Mouse (Mus musculus): ENCODE results near the gene Pik3ip1.

Pik3ip1 gene

DNA sequence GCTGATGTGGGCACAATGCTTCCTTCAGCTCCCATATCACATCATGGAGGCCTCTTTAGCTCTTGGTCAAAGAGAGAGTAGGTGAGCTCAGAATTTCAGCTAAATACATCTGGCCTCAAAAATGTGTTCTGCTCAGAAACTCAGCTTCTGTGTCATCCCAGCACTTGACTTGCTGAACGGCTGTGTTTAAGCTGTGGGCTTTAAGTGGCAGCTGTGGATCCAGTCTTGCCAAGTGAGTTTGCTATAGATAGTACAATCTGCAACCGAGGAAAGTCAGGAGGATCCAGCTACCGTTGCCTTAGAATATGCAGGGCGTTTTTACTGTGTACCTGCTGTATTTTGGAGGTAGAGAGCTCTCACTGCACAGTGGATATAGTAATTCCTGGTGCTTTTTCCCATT, 27.8 kb upstream of the Pik3ip1 start:
- no peak for DNase-seq (ENCODE audit: extremely low spot score, low spot score)

DNA sequence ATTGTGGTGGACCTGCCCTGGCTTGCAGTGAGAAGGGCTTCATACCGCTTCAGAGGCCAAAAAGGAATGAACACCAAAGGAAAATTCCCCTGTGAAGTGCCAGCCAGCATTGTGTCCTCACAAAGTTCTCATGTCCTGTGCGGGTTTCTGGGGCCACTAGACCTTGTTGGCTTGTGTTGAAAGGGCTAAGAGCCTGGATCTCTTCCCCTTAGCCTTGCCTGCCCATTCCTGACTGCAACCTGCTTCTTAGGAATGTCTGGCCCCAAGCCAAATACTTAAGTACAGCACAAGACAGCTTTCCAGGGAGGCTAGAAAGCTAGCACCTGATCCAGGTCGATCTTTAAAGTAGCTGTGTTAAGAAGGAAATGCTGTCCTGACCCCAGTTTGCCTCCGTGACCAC, 27.4 kb upstream of the Pik3ip1 start:
- no peak for DNase-seq (ENCODE audit: extremely low spot score, low spot score)

DNA sequence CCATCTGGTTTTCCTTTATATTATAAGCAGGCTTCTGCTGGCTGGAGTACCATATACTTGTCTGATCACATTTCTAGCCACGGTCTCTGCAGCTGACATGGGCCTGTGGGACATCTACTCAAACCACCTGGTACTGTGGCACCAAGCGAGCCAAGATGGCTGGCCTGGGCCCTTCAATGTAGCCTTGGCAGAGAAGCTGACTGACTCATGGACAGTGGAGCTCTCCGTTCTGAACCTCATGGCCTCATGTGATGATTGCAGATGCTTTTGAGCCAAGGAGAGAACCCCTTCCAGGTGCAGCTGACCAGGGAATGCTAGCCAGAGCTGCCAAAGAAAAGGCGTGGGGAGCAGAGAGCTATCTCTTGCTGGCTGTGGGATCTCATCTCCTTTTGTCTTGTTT, 24.4 kb upstream of the Pik3ip1 start:
- DNase-seq (ENCODE audit: extremely low spot score, low spot score) = no peak

DNA sequence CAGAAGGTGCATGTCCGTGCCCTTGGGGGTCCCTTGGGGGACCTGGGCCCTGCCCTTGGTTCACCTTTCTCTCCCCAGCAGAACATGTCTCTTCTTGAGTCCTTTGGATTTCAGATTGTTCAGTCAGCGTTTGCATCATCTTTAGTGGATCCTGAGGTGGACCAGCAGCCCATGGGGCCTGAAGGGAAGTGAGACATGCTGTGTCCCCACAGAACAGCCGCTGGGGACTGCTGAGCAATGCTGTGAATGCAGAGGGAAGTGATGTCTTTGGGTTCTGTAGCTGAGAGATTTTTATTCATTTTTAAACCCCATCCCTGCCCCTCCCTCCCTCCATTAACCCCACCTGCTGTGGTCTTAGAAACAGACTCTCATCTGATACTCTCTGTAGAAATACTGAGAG, 22.3 kb upstream of the Pik3ip1 start:
- DNase-seq (ENCODE audit: extremely low spot score, low spot score) = no peak

DNA sequence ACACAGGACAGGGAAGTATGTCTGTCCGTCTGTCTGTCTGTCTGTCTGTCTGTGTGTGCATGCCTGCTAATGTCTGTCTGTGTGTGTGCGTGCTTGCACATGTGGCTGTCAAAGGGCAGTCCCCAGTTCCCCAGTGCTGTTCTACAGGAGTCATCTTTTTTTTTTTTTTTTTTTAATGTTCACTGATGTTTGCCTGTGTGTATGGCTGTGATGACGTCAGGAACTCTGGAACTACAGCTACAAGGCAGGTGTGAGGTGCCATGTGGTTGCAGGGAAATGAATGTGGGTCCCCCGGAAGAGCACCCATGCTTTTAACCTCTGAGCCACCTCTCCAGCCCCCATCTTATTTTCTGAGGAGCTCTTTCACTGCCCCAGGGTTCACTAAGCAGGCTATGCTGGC, 20.3 kb upstream of the Pik3ip1 start:
- DNase-seq (ENCODE audit: extremely low spot score, low spot score) = no peak

DNA sequence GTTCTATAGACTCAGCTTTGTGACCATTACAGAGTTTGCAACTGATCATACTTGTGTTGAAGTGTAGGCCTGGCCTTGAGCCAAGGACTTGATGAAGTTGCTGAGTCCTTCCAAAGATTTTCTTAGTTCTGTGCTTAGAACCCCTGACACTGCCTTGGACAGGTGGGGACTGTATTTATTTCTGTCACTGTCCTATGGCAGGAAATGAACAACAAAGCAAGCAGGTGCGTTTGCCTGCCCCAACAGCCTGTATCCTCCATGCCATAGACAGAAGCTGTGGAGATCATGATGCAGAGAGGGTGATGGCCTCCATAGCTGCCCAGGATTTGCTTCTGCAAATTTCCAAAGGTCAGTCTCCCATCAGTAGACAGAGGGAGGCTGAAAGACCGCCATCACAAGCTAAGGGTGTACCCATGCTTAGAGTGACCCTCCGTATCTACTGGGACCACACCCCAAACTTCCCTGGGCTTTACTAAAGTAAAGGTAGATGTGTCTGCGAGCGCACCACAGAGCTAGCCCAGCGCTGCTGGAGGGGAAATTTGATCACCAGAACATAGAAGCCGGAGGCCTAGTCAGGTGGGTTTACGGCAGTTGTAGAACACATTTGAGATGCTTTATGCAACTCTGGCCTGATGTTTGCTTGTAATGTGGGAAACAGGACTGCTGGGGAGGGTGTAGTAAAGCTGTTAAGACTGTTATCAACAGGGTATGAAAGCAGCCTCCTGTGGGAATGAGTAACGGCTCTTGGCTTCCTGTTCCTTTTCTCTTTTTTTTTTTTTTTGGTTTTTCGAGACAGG, 19.2 kb upstream of the Pik3ip1 start:
- no peak for DNase-seq (ENCODE audit: extremely low spot score, low spot score)

DNA sequence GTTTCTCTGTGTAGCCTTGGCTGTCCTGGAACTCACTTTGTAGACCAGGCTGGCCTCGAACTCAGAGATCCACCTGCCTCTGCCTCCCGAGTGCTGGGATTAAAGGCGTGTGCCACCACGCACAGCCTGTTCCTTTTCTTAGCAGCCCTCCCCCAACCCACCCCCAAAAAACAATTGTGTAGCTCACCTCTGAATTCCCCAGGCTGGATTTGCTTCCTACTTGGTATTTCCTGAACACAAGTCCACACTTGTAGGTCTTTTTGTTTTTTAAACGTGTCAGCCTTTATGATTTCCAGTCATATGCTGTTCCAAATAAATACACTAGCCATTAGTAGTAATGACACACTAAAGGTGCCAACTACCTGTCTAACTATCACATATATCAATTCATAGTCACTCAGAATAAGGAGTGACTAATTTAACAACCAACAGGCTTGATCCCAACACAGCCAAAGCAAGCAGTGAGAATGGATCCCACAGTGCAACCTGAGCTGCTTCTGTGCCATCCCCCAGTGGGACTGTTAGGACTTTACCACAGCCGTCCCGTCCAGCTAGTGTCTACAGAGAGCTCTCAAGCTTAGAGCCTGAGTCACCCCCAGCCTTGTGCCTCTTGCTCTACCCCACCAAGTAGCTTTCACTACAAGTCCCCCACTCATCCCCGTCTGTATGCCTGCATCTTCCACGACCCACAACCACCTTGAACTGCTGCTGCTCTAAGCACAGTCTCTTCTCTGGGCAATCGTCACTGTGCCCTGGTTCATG, 18.4 kb upstream of the Pik3ip1 start:
- no peak for DNase-seq (ENCODE audit: extremely low spot score, low spot score)

DNA sequence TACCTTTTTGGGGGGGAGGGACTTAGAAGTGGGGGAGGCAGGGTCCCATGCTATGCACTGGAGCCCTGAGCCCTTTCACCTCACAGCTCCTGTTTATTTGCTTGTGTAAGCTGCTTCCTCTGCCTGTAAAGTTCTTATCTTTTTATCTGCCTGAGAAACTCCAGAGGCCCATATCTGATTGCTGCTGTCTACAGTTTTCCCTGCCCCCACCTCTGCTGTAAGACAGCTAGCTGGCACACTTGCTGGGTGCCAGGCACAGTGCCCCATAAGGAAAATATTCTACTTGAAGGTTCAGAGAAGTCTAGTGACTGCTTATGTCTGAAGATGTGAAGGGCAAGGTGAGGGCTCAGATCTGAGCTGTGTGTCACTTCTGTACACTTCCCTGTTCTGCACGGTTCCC, 16.9 kb upstream of the Pik3ip1 start:
- no peak for DNase-seq (ENCODE audit: extremely low spot score, low spot score)

DNA sequence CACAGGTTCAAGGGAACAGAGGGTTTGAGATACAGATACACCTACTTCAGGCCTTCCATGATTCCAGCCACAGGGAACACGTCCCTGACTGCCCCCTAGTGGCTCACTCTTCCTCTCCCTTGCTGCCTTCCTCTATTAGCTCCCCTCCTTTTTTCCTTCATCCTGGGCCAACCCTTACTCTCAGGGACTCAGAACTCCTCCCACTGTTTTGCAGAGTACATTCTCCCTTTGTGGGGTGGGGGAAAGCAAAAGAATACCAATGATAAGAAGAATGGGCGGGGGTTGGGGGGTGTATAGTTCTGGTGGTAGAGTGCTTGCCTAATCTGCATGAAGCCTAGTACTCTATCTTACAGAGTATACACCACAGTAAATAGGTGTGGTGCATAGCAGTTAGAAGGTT, 16.1 kb upstream of the Pik3ip1 start:
- DNase-seq (ENCODE audit: extremely low spot score, low spot score) = no peak

DNA sequence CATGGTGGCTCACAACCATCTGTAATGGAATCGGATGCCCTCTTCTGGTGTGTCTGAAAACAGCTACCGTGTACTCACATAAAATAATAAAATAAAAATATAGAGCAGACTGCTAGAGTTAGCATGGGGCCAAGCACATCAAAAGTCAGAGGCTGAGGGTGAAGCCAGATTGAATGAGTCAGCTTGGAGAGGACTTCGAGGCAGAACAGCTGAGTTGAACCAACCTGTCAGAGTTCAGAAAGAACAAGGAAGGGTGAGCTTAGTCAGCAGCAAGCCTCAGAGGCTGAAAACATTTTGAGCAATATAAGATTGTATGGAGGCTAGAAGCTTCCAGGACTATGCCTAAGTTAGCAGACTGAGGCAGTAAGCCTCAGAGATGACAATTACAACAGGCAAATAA, 11.9 kb upstream of the Pik3ip1 start:
- no peak for DNase-seq (ENCODE audit: extremely low spot score, low spot score)

DNA sequence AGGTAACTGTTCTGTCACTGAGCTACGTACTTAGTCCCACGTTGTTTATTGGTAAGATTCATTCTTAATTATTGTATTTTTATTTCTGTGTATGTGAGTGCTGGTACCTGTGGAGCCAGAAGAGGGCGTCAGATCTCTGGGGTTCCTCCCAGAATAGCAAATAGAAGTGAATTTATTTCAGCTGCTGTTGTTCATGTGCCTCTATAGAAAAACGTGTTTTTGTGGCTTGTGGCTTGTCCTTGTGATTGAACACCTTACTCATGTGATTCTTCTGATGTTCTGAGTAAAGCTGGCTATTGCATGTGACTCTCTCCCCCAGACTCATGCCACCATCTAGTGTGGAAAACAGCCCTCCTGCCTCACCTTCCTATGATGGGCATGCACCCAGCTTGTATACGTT, 1.9 kb upstream of the Pik3ip1 start:
- DNase-seq (ENCODE audit: extremely low spot score, low spot score) = no peak

DNA sequence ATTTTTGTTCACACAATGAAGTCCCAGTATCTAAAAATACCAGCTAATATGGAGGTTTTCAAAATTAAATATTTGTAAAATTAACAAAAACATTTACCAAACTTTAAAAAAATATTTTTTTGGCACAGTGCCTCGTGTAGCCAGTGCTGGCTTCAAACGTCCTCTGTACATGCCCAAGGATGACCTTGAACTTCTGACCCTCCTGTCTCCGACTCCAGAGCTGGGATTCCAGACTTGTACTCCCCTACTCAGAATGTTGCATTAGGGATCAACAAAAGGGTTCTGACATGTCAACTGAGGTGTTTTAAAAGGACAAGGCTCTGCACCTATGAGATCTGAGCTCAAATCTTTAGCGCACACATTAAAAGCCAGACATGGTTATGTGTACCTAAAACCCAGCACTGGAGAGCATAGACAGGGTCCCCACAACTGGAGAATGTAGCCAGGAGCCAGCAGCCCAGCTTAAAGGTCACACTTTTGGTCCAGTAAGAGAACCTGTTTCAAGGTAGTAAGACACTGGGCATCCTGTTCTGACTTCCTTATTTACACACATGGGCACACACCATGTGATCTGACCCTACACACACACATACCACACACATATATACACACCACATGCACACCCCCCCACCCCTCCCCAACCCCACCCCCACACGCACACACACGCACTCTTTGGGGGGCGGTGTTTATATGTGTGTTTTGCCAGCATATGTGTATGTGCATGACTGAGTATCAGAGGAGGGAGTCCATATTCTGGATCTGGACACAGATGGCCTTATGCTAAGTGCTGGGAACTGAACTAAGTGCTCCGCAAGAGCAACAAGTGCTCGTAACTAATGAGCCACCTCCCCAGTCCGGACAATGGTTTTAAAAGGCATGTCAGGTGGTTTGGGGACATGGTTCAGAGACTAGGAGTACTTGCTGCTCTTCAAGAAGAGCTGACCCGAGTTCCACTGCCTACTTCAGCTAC, 1.1 kb upstream of the Pik3ip1 start:
- DNase-seq (ENCODE audit: extremely low spot score, low spot score) = no peak

DNA sequence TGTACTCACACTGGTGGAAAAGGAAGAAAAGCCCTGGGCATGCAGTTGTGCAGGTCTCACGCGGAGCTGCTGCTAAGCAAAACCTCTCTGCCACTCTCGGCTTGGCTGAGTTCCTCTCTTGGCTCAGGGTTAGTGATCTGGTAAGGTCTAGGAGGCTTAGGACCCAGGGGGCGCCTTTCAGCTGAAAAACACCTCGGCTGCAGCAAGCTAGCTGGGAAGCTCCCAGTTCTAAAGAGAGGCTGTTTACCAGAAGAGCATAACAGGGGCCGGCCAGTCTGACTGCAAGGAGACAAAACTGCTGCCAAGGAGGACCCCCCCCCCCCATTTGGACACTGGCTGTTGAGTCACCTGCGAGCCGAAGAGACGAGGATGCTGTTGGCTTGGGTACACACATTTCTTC, 365 bp downstream of the Pik3ip1 start:
- DNase-seq (ENCODE audit: extremely low spot score, low spot score) = peak; percentile 63

DNA sequence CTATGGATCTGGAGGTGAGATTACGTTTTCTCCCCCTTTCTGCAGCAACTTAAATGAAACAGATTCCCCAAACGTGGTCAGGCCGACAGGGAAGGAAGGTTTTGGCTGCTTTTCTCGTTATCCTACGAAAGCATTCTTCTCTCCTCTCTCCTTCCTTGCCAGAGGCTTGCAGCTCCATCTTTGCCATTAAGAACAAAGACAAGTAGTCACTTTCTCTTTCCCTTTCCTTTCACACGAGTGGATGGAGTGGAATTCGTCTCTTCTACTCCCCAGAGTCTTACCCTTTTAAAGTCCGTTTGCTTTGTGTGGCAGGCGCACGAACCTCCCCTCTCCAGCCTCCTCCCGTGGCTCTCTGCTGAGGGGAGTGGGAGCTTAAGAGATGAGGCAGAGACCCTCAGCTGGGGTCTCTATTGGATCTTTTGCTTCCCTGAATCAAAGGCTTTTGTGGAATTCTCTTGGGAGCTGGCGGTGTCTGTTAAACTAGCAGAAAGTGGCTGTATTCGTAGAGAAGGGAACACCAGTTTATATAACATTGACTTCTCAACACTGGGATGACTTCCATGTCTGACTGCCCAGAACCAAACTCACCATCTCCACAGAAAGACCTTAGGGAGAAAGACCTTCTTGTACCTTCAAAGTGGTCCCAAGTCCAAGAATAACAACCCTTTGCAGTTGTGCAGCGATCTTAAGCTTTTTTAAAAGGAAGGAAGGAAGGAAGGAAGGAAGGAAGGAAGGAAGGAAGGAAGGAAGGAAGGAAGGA, 970 bp downstream of the Pik3ip1 start:
- DNase-seq (ENCODE audit: extremely low spot score, low spot score) = peak; percentile 47

DNA sequence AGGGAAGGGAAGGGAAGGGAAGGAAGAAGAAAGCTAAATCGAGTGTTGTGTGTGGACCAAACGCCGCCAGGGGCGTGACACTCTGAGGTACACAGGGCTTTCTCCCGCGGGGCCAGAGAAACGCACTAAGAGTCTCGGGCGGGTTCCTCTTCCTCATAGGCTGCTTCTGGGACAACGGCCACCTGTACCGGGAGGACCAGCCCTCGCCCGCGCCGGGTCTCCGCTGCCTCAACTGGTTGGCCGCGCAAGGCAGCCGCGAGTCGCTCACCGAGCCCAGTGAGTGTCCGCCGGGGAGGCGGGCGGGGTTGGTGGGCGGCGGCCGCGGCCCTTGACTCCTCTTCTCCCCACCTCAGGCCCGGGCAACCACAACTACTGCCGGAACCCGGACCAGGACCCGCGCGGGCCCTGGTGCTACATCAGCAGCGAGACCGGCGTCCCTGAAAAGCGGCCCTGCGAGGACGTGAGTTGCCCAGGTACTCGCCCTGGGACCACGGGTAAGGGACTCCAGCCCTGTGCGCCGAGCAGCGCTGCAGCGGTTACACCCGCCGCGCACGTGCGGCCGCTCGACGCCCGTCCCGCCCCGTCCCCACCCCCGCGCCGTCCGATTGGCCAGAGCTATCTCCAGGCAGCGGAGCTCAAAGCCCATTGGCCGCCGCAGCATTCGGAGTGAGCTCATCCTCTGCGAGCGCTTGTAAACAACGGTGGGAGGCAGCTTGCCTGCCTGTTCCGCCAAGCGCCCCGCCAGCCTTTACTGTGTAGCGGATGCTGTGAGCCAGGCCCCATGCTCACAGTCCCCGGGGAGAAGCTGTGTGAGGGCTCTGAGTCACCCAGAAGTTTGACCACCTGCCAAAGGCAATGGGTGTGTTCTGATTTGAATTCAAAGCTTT, 1.8 kb downstream of the Pik3ip1 start:
- DNase-seq (ENCODE audit: extremely low spot score, low spot score) = peak; percentile 90

DNA sequence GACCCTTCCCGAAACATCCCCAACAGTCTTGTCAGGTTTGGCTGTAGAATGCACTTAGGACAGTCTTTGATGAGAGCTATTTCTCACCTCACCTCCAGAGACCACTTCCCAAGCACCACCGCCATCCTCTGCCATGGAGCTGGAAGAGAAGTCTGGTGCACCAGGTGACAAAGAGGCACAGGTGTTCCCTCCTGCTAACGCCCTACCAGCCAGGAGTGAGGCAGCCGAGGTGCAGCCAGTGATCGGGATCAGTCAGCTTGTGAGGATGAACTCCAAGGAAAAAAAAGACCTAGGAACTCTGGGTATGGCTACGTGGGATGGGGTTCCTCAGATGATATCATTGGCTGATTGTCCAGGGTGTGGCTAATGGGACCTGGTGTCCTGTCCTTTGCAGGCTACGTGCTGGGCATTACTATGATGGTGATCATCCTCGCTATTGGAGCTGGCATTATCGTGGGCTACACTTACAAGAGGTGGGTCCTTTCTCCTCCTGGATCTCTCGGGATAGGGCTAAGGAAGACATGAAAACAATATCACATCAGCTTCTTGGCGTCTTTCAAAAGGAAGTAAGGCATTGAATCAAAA, 3.0 kb downstream of the Pik3ip1 start:
- DNase-seq (ENCODE audit: extremely low spot score, low spot score) = no peak

DNA sequence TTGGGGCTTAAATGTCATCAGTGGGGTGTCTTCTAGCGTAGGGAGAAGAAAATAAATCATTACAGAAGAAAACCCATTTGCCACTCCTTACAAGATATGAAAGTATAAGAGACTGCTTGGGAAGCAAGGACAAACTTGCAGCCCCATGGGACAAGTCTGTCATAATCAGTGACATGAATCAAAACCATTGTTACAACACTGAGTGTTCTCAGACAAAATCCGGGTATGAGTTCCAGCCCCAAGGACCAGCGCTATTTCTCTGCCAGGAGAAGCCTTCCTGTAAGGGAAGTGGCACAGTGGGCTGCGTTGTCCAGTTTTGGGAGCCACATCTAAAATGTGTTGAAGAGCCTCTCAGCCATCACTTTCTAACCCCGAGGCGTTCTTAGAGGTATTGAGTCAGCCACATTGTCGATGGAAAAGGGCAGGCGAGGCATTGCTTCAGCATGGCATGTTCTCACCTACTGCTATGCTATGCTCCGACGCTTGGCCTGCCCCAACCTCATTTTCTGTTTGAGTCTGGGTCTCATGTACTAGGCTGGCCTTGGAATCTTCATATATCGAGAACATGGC, 4.0 kb downstream of the Pik3ip1 start:
- DNase-seq (ENCODE audit: extremely low spot score, low spot score) = no peak

DNA sequence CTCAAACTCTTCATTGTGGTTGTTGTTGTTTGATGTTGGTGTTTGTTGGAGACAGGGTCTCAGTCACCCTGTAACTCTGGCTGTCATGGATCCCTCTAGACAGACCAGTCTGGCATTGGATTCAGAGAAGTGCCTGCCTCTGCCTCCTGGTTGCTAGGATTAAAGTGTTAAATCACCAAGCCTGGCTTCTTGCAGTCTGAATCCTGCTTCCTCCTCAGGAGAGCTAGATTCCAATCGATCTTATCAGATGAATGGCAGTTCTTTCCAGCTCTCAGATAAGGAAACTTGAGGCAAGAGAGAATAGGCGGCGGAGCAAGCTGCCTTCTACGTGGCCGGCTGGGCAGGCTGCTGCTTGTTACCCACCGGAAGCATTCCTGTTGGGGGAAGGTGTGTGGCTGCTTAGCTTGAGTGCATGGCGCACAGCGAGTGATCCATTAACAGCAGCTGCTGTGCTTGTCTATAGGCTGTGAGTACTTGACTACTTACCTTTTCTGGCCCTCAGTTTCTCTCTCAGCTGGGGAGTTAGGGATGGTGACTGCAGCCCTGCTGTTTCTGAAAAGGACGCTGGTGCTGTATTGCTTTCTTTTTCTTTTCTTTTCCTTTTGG, 4.6 kb downstream of the Pik3ip1 start:
- DNase-seq (ENCODE audit: extremely low spot score, low spot score) = no peak

DNA sequence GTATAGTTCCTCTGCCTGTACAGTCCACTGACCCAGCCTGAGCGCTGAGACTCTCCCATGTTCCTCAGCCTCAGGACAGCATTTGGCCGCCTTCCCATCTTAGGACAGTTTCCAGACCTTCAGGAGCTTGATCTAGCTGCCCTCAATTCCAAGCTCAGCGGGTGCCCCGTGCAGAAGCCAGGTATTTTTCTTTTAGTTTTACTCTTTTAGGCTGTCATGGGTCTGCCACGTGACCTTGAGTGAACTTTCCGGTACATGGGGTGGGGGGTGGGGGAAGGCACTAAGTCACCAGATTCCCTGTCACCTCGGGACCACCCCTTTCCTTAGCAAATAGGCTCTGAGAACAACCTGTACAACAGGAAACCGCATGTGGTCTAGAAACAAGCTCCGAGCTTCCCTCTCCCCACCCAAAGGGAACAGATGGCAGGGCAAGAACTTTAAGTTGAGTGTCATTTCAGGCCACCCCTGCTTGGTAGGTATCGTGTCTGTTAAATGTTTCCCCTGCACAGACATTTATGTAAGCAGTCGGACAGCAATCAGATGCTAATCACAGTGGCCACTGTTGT, 5.5 kb downstream of the Pik3ip1 start:
- no peak for DNase-seq (ENCODE audit: extremely low spot score, low spot score)

Measured in neural tube, embryonic 10.5 days (tissue).